Mouse (Mus musculus) spleen, postnatal 36 days (tissue): Measurements from ENCODE around the gene Mindy1.

ENCODE experiments used
- DNase-seq, 2 experiments: peaks; one replicate each; pipeline ENCODE4 v3.0.0; 2022; ENCODE audit warnings: low spot score in 2 of 2, mixed read lengths in 1 of 2

The Mindy1 gene

GRCm38 (mm10) chr3:95281216-95282126 lies at the start of gene Mindy1, which contains the start of gene Prune1:
Gene Mindy1 (plus strand): TSS chr3:95281345.
Gene Prune1 (minus strand): TSS chr3:95282076.
- peak; percentile 99 to 100 for DNase-seq

GRCm38 (mm10) chr3:95232771-95233170 lies 48.4 kb upstream of the Mindy1 start:
- DNase-seq: no peak

- no peak for DNase-seq
Observed at GRCm38 (mm10) chr3:95233303-95233980, 47.7 kb upstream of the Mindy1 start.

GRCm38 (mm10) chr3:95235386-95236301 lies 45.5 kb upstream of the Mindy1 start:
- DNase-seq: no peak

GRCm38 (mm10) chr3:95237541-95238099 lies 43.5 kb upstream of the Mindy1 start:
- no peak for DNase-seq

GRCm38 (mm10) chr3:95239022-95239421 lies 42.1 kb upstream of the Mindy1 start:
- no peak for DNase-seq

- no peak for DNase-seq
Observed at GRCm38 (mm10) chr3:95239971-95240370, 41.2 kb upstream of the Mindy1 start.

- no peak for DNase-seq
Observed at GRCm38 (mm10) chr3:95240900-95241299, 40.2 kb upstream of the Mindy1 start.

- no peak for DNase-seq
Observed at GRCm38 (mm10) chr3:95241498-95241897, 39.6 kb upstream of the Mindy1 start, which contains the start of gene Gm128. Gene Gm128 (minus strand): TSS chr3:95241598.

GRCm38 (mm10) chr3:95243086-95243485 lies 38.1 kb upstream of the Mindy1 start:
- no peak for DNase-seq

GRCm38 (mm10) chr3:95246465-95247231 lies 34.5 kb upstream of the Mindy1 start:
- DNase-seq: peak; percentile 40 to 51

- no peak for DNase-seq
Observed at GRCm38 (mm10) chr3:95247660-95248336, 33.3 kb upstream of the Mindy1 start.

- DNase-seq: no peak
Observed at GRCm38 (mm10) chr3:95250361-95250760, 30.8 kb upstream of the Mindy1 start.

- no peak for DNase-seq
Observed at GRCm38 (mm10) chr3:95250783-95251424, 30.2 kb upstream of the Mindy1 start, which contains the start of gene Bnipl. Gene Bnipl (minus strand): TSS chr3:95251193.

GRCm38 (mm10) chr3:95256931-95257330 lies 24.2 kb upstream of the Mindy1 start:
- no peak for DNase-seq

- no peak for DNase-seq
Observed at GRCm38 (mm10) chr3:95261975-95262374, 19.2 kb upstream of the Mindy1 start.

GRCm38 (mm10) chr3:95263089-95263739 lies 17.9 kb upstream of the Mindy1 start:
- peak; percentile 73 to 76 for DNase-seq

- DNase-seq: no peak
Observed at GRCm38 (mm10) chr3:95264724-95265123, 16.4 kb upstream of the Mindy1 start.

GRCm38 (mm10) chr3:95266052-95266451 lies 15.1 kb upstream of the Mindy1 start:
- no peak for DNase-seq
